Mouse (Mus musculus) adrenal gland, postnatal 14 days (tissue): ENCODE data around the gene C1rb. TPM values are rescaled to one million over a fixed set of nuclear protein-coding genes. Genes with fewer than 3 reads are reported as not detected.
"Not testable (repeated sequence)": the region's sequence is repeated elsewhere in the genome, so short reads cannot be mapped to it uniquely, and the experiment has no call there.

Experiments
- DNase-seq: peaks from one replicate; pipeline ENCODE4 v3.0.0; 2021; ENCODE audit warnings: mixed read lengths
- total RNA-seq: library from RNA; stranded (reverse); gene quantifications from 2 replicates; pipeline ENCODE4 v1.2.3, GENCODE M21; 2021

Gene C1rb
- total RNA-seq, 1 experiment from 2014 or later: 6.0 TPM

GRCm38 (mm10) chr6:124593121-124593520 is 23.0 kb downstream of the C1rb start:
- DNase-seq: no peak

GRCm38 (mm10) chr6:124602031-124602430 is 31.9 kb downstream of the C1rb start:
- DNase-seq: peak; percentile 23

DNA sequence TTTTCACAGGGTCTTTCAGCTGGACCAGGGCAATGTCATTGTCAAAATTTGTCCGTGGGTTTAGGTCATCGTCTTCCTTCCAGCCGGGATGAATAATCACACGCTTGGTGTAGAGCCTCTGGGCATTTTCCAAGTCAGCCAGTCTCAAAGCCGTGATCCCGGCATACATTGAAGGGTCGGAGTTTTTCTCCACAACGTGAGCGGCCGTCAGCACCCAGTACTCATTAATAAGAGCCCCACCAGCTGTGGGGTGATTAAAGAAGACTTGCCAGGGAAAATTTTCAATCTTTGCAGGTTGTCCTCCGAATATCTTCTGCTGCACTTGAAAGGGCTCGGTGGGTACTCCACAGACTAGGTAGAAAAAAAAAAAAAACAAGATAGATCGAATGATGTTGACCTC is 55.5 kb downstream of the C1rb start:
- DNase-seq: no peak

- DNase-seq: not testable (repeated sequence)
Measured at GRCm38 (mm10) chr6:124626184-124626583, 56.1 kb downstream of the C1rb start.

DNA sequence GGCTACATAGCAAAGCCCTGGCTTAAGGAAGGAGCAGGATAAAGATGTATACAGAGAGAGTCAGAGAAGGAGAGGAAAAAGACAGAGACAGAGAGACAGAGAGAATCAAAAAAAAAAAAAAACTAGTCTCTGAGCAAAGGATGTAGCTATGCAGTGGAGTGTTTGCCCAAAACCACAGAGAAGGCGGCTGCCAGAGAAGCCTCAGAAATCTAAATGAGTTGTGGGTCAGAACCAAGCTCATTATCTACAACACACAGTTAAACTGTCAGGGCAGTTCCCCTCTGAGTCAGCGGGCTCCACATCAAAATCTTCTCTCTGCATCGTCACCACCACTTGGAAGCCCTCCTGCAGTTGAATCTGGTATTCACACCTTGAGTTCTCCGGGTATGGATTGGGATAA is 60.7 kb downstream of the C1rb start:
- no peak for DNase-seq

Other genes starting within 250 kb of the C1rb start
- gene Pex5, start 155.2 kb upstream of the C1rb start, total RNA-seq: 99.4 and 106 TPM in 2 replicates
- 87.3 and 118 TPM in 2 replicates for gene Clstn3, start 105.5 kb upstream of the C1rb start, total RNA-seq
- 9.2 and 17.6 TPM in 2 replicates for gene C1rl, start 77.2 kb upstream of the C1rb start, total RNA-seq
- 34.4 and 39.6 TPM in 2 replicates for gene C1ra, start 57.9 kb upstream of the C1rb start, total RNA-seq
- 51.8 and 66.5 TPM in 2 replicates for gene C1s1, start 27.9 kb upstream of the C1rb start, total RNA-seq
- gene C1s2, start 65.8 kb downstream of the C1rb start, total RNA-seq: 2.7 and 2.9 TPM in 2 replicates
- gene Lpcat3, start 92.7 kb downstream of the C1rb start, total RNA-seq: 78.0 and 82.3 TPM in 2 replicates
- 79.7 and 87.9 TPM in 2 replicates for gene Emg1, start 141.9 kb downstream of the C1rb start, total RNA-seq
- gene Phb2, start 142.0 kb downstream of the C1rb start, total RNA-seq: 392 and 412 TPM in 2 replicates
- gene Ptpn6, start 168.4 kb downstream of the C1rb start, total RNA-seq: 7.3 and 23.1 TPM in 2 replicates
- 338 and 346 TPM in 2 replicates for gene Grcc10, start 171.1 kb downstream of the C1rb start, total RNA-seq
- not detected in 2 replicates for gene Gm45234, start 185.7 kb downstream of the C1rb start, total RNA-seq
- 70.3 and 84.6 TPM in 2 replicates for gene Atn1, start 186.2 kb downstream of the C1rb start, total RNA-seq
- 13.0 and 18.9 TPM in 2 replicates for gene Eno2, start 199.4 kb downstream of the C1rb start, total RNA-seq
- not detected in 2 replicates for gene Lrrc23, start 209.4 kb downstream of the C1rb start, total RNA-seq
- gene Spsb2, start 238.4 kb downstream of the C1rb start, total RNA-seq: 13.0 and 14.6 TPM in 2 replicates
- gene Tpi1, start 244.0 kb downstream of the C1rb start, total RNA-seq: 425 and 436 TPM in 2 replicates